ENCODE assay signal across 24 mouse cellular contexts in genomic region chr2:11300362-11300761, GRCm38 (mm10).
DNase-seq lines count a peak whose midpoint lies in the region; ATAC-seq lines count a peak whose summit lies in the region.
"Had no signal": no experiment of that assay in that cellular context is flagged by ENCODE, and none has a peak within 500 bp of the region (broad histone marks: within the 10 kb centered on the region; RNA-seq: fewer than 3 reads in every experiment).

No protein-coding gene starts in this region.

- DNase-seq in heart, embryonic 10.5 days (ENCODE audit: low spot score): peak; percentile 33
- no peak for DNase-seq in heart, postnatal 36 days
- DNase-seq in 416B (ENCODE audit: low read depth): peak; percentile 17
- DNase-seq in naive thymus-derived CD4-positive, alpha-beta T cell, adult 2 months (ENCODE audit: low read depth): peak; percentile 12
- no peak for DNase-seq in gastrocnemius, adult 8-10 months (ENCODE audit: low spot score in 2 of 2)
- DNase-seq: adrenal gland, adult 2 months; adrenal gland, postnatal 36 days; cerebellum, adult 8-10 months; cerebellum, postnatal 25 days; heart, postnatal 4 days; kidney, postnatal 25 days; midbrain, embryonic 14.5 days; right cerebral cortex, postnatal 4 days; thymus, adult 18-20 months; thymus, postnatal 36 days had no signal

- H3K36me3 ChIP-seq in heart, embryonic 10.5 days: no peaks in the 10 kb centered on the region
- H3K36me3 ChIP-seq in kidney, embryonic 15.5 days: no peaks in the 10 kb centered on the region
- H3K36me3 ChIP-seq: heart, embryonic 15.5 days; limb, embryonic 12.5 days; liver, embryonic 15.5 days had no signal

- 81% methylated on average over 6 of the region's 6 CpGs for WGBS in heart, embryonic 10.5 days
- WGBS in kidney, embryonic 15.5 days: 81% methylated on average over 6 of the region's 6 CpGs

- peak; percentile 96 for ATAC-seq in granulocyte monocyte progenitor cell, adult 5-6 weeks (replicated peaks; ENCODE audit: poor library complexity, severe bottlenecking)
- no peak for ATAC-seq in kidney, embryonic 15.5 days (replicated peaks; ENCODE audit: low FRiP score)
- ATAC-seq: forebrain, embryonic 13.5 days; intestine, postnatal 0 days had no signal

- no peak overlapping the region for H3K27ac ChIP-seq in heart, embryonic 10.5 days
- no peak overlapping the region for H3K27ac ChIP-seq in kidney, embryonic 15.5 days
- H3K27ac ChIP-seq: forebrain, embryonic 13.5 days; heart, embryonic 15.5 days; hindbrain, embryonic 14.5 days; limb, embryonic 12.5 days; liver, embryonic 15.5 days; stomach, postnatal 0 days had no signal

- intact Hi-C loops in heart, postnatal 36 days (cut with DNase I): no loop called here

- H3K9ac ChIP-seq in kidney, embryonic 15.5 days: no peak overlapping the region
- H3K9ac ChIP-seq: forebrain, embryonic 13.5 days; heart, embryonic 15.5 days; hindbrain, embryonic 14.5 days; limb, embryonic 12.5 days; liver, embryonic 15.5 days had no signal

- H3K4me3 ChIP-seq in heart, embryonic 10.5 days: no peak overlapping the region
- H3K4me3 ChIP-seq in kidney, embryonic 15.5 days (replicated peaks): no peak overlapping the region
- H3K4me3 ChIP-seq: forebrain, embryonic 13.5 days; heart, embryonic 15.5 days; limb, embryonic 12.5 days; liver, embryonic 15.5 days had no signal

- H3K27me3 ChIP-seq in heart, embryonic 10.5 days (ENCODE audit: insufficient read depth, poor library complexity, severe bottlenecking): no peaks in the 10 kb centered on the region
- no peaks in the 10 kb centered on the region for H3K27me3 ChIP-seq in kidney, embryonic 15.5 days
- H3K27me3 ChIP-seq: forebrain, embryonic 13.5 days; heart, embryonic 15.5 days; limb, embryonic 12.5 days; liver, embryonic 15.5 days had no signal

- H3K4me1 ChIP-seq in heart, embryonic 10.5 days: no peaks in the 10 kb centered on the region
- H3K4me1 ChIP-seq in kidney, embryonic 15.5 days: no peaks in the 10 kb centered on the region
- H3K4me1 ChIP-seq: forebrain, embryonic 13.5 days; heart, embryonic 15.5 days; limb, embryonic 12.5 days; liver, embryonic 15.5 days had no signal

- H3K9me3 ChIP-seq in heart, embryonic 10.5 days: no peaks in the 10 kb centered on the region
- H3K9me3 ChIP-seq in kidney, embryonic 15.5 days (replicated peaks): no peaks in the 10 kb centered on the region
- H3K9me3 ChIP-seq: forebrain, embryonic 13.5 days; heart, embryonic 15.5 days; limb, embryonic 12.5 days; liver, embryonic 15.5 days had no signal

- no peak overlapping the region for H3K4me2 ChIP-seq in kidney, embryonic 15.5 days
- H3K4me2 ChIP-seq: forebrain, embryonic 13.5 days; heart, embryonic 15.5 days; hindbrain, embryonic 14.5 days; limb, embryonic 12.5 days; liver, embryonic 15.5 days had no signal

Comparison
In these comparisons a context has a peak if more than half of its experiments do, and no peak if none do; other contexts are left out.
1. DNase-seq: peak in heart, embryonic 10.5 days (single experiment), 416B (single experiment) and naive thymus-derived CD4-positive, alpha-beta T cell, adult 2 months (single experiment); none in heart, postnatal 36 days (0 of 2) and gastrocnemius, adult 8-10 months (0 of 2).